Mouse (Mus musculus) thymus, postnatal 0 days (tissue): ENCODE data around the gene Arhgap10. TPM values are rescaled to one million over a fixed set of nuclear protein-coding genes. Genes with fewer than 3 reads are reported as not detected.

Source experiments
- DNase-seq: peaks from one replicate; pipeline ENCODE4 v3.0.0-alpha.2; 2015; ENCODE audit warnings: low spot score
- polyA plus RNA-seq: library from polyadenylated mRNA; unstranded; fragments of >200 nt; fragmentation: Nextera tagmentation; extraction: Ambion mirVana; gene quantifications from 2 replicates; pipeline ENCODE4 v1.2.1, GENCODE M21; 2015

The Arhgap10 gene
- polyA plus RNA-seq, 1 experiment from 2014 or later: 16.5 TPM

DNA sequence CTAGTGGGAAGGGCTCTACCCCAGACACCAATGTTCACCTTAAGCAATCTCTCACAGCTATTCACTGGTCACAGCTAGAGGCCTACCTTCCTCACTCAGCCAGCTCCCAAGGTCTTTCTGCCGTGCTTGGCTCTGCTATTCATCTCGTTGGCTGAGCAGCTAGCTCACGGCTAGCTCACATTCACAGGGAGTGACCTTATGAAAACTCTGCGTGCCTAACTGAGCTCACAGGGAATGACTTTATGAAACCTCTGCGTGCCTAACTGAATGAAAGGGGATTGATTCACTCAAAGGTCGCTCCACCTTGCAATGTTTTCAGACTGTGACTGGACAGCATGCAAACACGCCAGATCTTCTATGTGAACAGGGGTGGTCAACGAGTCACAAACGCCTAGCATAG is 107.4 kb downstream of the Arhgap10 start:
- DNase-seq: no peak

DNA sequence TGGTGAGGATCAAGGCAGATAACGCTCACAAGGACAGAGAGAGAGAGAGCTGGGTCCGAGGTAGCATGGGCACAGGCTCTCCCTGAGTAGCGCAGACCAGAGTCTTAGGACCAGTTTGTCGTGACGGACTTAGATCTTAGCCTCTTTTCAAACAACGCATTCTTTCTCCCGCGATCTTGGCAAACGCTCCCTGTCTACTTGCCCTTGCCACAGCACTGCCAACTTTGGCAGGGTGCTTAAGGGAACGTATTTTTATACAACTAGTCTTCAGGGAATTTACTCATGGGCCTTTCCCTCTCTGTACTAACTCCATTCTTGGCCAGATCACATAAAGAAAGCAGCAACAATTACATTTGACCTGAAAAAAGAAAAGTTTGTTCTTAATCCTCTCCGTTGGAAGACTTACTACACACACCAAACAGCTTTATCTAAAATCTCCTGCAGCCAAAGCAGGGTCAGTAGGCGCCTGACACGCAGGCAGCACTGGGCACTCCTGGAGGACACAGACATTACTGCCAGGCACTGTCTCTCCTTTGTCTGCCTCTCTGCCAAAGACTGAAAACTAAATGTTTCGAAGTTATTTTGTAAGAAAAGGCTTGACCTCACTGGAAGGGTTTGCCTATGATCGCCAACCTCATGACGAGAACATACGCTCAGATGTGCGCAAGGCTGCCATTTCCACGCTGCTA is 109.1 kb downstream of the Arhgap10 start:
- DNase-seq: no peak

DNA sequence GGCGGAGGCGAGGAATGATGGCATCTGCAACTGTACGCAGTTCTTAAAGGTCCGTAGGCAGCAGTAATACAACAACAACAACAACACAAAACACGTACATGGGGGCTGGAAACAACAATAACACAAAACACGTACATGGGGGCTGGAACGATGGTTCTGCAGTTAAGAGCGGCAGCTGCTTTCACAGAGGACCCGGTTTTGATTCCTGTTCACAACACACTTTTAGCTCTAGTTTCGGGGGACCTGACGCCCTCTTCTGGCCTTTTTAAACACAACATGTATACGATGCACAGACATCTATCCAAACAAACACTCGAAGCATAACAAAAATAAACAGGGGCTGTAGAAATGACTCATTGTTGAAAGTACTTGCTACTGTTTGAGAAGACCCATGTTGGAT is 110.9 kb downstream of the Arhgap10 start:
- DNase-seq: no peak

DNA sequence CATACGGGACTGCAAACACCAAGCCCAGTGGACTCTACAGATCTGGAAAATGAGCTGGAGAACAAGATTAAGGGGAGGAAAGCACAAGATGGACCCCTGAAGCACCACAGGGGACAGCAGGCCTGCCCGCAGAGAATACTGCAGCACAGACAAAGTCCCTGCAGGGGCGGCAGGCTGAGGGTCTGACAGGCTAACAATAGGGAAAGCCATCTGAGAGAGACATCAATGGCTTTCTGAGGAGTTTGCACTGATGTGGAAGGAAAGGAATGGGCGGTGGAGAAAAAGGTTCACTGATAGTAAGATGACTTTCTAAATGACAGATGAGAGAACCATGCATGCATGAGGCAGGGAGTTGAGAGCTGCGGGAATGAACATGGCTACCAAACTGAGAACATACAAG is 111.3 kb downstream of the Arhgap10 start:
- no peak for DNase-seq

GRCm38 (mm10) chr8:77404017-77404416 is 113.7 kb downstream of the Arhgap10 start:
- no peak for DNase-seq

DNA sequence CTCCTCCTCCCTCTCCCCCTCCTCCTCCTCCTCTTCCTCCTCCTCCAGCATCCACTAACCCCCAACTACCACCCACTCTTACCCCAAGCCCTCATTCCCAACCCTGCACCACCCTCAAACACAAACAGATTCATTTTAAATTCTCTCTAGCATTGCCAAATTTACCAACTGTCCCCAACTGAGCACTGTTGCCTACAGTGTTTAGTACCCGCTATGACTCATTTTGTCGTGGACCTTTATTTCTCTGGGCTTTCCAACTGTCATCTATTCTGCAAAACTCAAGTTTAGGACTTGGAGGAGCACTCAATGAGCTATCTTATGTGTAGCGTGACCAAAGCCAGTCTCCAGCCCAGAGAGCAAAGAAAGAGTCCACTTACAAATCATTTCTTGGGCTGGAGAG is 115.8 kb downstream of the Arhgap10 start:
- DNase-seq: no peak

DNA sequence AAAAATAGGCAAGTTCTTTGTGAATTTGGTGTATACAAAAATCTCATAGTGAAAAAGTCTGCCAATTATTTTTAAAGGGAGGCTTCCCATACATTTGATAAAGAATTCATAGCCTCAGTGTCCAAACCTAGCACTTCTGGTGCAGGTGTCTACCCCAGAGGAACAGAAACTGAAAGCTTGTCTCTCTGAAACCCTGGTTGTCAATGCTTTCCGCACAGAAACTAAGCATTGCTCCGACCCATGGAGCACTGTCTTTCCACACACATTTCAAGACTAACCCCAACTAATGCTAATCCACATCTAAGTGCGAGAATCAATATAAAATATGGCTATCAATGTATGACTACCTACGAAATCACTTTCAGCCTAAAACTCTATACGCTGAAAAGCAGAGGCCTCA is 116.6 kb downstream of the Arhgap10 start:
- no peak for DNase-seq

DNA sequence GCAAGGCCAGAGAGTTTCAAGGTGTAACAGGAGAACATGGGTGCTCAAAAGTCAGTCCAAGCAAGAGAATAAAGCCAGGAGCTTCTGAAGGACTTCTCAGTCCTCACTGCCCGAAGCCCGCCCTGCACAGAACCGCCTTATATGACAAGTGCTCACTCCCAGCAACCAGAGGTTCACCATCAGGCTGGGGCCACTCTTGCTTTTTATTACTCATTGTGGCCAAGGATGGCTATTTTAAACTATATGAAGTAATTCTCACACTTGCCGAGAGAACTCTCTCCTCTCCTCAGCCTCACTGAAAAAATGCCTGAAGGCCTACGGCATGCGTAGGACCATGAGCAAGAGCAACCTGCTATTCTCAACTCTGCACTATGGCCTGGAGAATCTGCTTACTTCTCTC is 133.7 kb downstream of the Arhgap10 start:
- DNase-seq: no peak

DNA sequence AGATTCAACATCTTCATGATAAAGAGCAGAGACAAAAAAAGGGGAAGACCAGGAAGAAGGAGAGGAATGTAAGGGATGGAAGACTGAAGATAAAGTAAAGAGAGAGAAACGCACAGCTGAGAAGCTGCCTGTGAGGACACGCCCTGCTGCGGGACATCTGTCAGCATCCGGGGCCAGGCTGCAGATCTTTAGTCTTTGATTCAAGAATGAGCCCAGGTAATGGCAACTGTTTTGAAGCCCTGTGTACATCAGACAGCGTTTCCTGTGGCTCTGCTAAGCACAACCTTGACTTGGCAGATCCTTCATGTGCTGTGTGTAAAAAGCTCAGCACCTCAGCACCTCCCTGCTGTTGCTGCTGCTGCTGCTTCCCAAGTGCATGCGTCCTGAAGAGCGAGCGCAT is 134.1 kb downstream of the Arhgap10 start:
- DNase-seq: no peak

DNA sequence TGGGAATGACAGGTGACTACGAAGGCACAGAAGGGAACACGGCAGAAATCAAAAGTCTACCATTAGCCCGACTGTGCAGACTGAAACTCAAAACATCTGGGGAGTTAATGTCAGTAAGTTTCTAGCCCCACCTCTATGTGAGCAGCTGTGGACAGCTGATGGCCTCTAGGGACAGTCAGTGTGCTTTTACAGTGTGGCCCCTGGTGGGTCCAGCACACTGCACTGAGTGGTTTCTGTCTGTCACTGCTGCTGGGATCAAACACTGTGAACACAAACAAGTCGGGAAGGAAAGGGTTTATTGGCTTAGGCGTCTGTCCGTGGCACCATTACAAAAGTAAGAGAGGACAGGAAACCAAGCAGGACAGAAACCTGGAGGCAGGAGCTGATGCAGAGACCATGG is 136.9 kb downstream of the Arhgap10 start:
- DNase-seq: no peak

- peak; percentile 75 for DNase-seq
Measured at GRCm38 (mm10) chr8:77379300-77379699, 138.5 kb downstream of the Arhgap10 start.

- DNase-seq: no peak
Measured at GRCm38 (mm10) chr8:77376451-77376853, 141.3 kb downstream of the Arhgap10 start.

GRCm38 (mm10) chr8:77375999-77376398 is 141.8 kb downstream of the Arhgap10 start:
- no peak for DNase-seq

DNA sequence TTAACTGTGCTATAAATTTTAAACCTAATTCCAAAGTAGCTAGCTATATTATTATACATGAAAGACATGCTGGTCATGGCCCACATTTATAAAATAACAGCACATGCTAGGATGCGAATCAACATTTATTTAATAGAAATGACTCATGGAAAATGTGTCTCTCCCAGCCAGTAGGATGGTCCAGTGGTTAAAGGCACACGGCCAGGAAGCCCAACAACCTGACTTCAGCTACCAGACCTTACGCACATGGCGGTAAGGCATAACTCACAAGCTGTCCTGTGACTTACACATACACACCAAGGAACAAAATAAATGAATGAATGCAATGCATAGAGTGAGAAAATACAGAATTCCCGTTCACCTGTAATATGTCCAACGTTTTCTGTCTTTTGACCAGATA is 146.7 kb downstream of the Arhgap10 start:
- DNase-seq: no peak

GRCm38 (mm10) chr8:77370308-77370707 is 147.4 kb downstream of the Arhgap10 start:
- no peak for DNase-seq

DNA sequence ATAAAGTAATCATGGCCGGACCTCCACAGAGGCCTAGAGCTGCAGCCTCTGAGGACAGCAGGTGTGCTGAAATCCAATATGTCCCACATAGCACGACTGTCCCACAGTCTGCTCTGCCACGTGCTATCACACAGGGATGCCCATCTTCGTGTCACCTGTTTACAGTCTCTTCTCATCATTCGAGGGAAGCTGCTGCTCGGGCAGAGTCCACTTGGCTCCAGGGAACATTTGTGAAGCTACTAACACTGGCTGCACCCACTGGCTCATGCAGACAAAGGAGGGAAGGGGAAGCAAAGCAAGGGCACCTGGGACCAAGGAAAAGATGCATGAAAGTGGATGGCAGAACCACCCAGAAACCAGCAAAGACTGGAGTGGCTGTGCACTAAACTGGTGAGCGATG is 148.1 kb downstream of the Arhgap10 start:
- DNase-seq: no peak

- peak; percentile 37 for DNase-seq
Measured at GRCm38 (mm10) chr8:77367091-77367490, 150.7 kb downstream of the Arhgap10 start.

GRCm38 (mm10) chr8:77366446-77366845 is 151.3 kb downstream of the Arhgap10 start:
- DNase-seq: no peak

DNA sequence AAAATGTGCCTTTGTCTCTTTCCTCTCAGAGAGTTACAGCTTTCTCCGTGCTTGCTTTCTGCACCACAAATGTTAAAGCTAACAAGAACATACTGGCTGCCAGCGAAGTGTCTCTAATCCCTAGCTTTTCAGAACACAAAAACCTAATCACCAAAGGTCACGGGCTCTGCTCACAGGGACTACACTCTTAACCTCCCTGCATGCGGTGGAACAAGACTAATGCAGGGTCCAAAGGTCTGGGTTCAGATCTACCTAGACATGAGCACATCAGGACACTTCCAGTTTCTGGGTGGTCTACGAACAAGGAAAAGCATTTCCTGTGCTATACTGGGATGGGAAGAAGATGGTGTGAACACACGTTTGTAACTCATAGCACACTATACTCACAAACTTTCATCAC is 151.8 kb downstream of the Arhgap10 start:
- DNase-seq: no peak

DNA sequence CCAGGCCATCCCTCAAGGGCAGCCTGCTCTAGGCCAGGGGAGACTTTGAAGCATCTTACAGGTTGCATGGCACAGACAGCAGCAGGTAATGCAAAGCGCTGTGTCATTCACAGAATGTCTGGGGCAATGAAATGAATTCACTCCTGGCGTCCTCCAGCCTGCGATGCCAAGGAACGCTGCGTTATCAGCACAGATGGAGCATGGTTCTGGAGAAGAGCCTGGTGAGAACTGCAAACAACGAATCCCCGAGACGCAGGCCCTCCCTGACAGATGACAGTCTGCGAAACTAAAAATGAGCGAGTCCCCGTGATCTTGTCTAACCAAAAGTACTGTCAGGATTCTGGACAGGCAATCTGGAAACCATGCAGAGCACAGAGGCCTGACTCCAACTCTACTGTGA is 153.3 kb downstream of the Arhgap10 start:
- no peak for DNase-seq

GRCm38 (mm10) chr8:77360853-77361252 is 156.9 kb downstream of the Arhgap10 start:
- no peak for DNase-seq

GRCm38 (mm10) chr8:77360423-77360822 is 157.3 kb downstream of the Arhgap10 start:
- no peak for DNase-seq

GRCm38 (mm10) chr8:77357126-77357525 is 160.6 kb downstream of the Arhgap10 start:
- DNase-seq: no peak

DNA sequence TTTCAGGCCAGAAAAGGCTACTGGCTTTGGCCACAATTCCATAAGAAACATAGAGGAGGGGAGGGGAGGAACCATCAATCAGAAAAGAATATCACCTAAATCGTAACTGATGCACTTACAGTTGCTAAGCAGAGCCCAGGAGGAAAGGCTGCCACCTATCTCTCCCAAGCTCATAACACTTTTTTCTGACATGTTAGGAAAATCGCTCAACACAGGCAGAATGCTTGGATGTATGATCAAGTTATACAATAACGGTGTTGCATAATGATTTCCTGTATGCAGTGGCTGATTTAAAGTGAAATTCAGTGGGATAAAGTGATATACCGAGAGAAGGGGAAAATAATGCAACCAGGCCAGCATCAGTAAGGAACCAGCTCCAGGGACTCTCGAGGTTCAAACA is 162.4 kb downstream of the Arhgap10 start:
- no peak for DNase-seq
